13 mouse cellular contexts compared by ENCODE assay signal in genomic region chr9:46956286-46956685, GRCm38 (mm10). TPM values are rescaled to one million over a fixed set of nuclear protein-coding genes. Genes with fewer than 3 reads are reported as not detected.
A peak's percentile ranks its signal among the peaks of the same experiment; 100 is the strongest.
DNase-seq lines count a peak whose midpoint lies in the region; ATAC-seq and TF ChIP-seq lines count a peak whose summit lies in the region.
"Had no signal": no experiment of that assay in that cellular context is flagged by ENCODE, and none has a peak within 500 bp of the region (broad histone marks: within the 10 kb centered on the region; RNA-seq: fewer than 3 reads in every experiment).

No protein-coding gene starts in this region.

- peak; percentile 16 to 19 for DNase-seq in cerebellum, adult 2 months
- peak; percentile 38 to 45 for DNase-seq in layer of hippocampus, postnatal 36 days
- peak; percentile 85 for DNase-seq in retina, postnatal 1 day
- no peak for DNase-seq in thymus, postnatal 10 days (ENCODE audit: low spot score in 2 of 2)
- no peak for DNase-seq in kidney, postnatal 14 days
- DNase-seq: lung, embryonic 14.5 days; thymus, adult 2 months had no signal

- H3K9ac ChIP-seq in forebrain, embryonic 13.5 days: no peak overlapping the region
- no peak overlapping the region for H3K9ac ChIP-seq in kidney, embryonic 16.5 days (replicated peaks; ENCODE audit: low read length)
- H3K9ac ChIP-seq: lung, embryonic 14.5 days had no signal

- 29% methylated on average over 6 of the region's 6 CpGs for WGBS in cerebellum, adult 2 months
- WGBS in forebrain, embryonic 13.5 days: 64% methylated on average over 6 of the region's 6 CpGs
- WGBS in kidney, embryonic 16.5 days: 55% methylated on average over 6 of the region's 6 CpGs

- peaks cover 7% of the 10 kb centered on the region for H3K4me1 ChIP-seq in cerebellum, adult 2 months (ENCODE audit: control insufficient read depth, insufficient read depth, low read length)
- H3K4me1 ChIP-seq in forebrain, embryonic 13.5 days: peaks cover 19% of the 10 kb centered on the region
- H3K4me1 ChIP-seq in kidney, embryonic 16.5 days (ENCODE audit: insufficient read depth, low read length): peaks cover 8% of the 10 kb centered on the region; the same call in 1 of the 2 replicates

- no peak overlapping the region for H3K4me2 ChIP-seq in forebrain, embryonic 13.5 days
- no peak overlapping the region for H3K4me2 ChIP-seq in kidney, embryonic 16.5 days (replicated peaks; ENCODE audit: low read depth, low read length)
- H3K4me2 ChIP-seq: lung, embryonic 14.5 days had no signal

- H3K27ac ChIP-seq in cerebellum, adult 2 months (ENCODE audit: insufficient read depth, low read length): no peak overlapping the region
- peak overlapping the region; percentile 59 for H3K27ac ChIP-seq in forebrain, embryonic 13.5 days
- no peak overlapping the region for H3K27ac ChIP-seq in kidney, embryonic 16.5 days (ENCODE audit: low read length)

- H3K27me3 ChIP-seq in cerebellum, adult 2 months (ENCODE audit: control insufficient read depth, insufficient read depth, low read length): no peaks in the 10 kb centered on the region
- no peaks in the 10 kb centered on the region for H3K27me3 ChIP-seq in forebrain, embryonic 13.5 days
- no peaks in the 10 kb centered on the region for H3K27me3 ChIP-seq in kidney, embryonic 16.5 days (ENCODE audit: insufficient read depth, low read length)

- H3K36me3 ChIP-seq in forebrain, embryonic 13.5 days (ENCODE audit: poor library complexity, severe bottlenecking): no peaks in the 10 kb centered on the region
- H3K36me3 ChIP-seq in kidney, embryonic 16.5 days (ENCODE audit: insufficient read depth, low read length): no peaks in the 10 kb centered on the region

- H3K9me3 ChIP-seq in forebrain, embryonic 13.5 days (replicated peaks): no peaks in the 10 kb centered on the region
- H3K9me3 ChIP-seq in kidney, embryonic 16.5 days (ENCODE audit: low read length): no peaks in the 10 kb centered on the region

- TF ChIP-seq POLR2A in cerebellum, adult 2 months (IDR thresholded peaks at IDR 0.05; ENCODE audit: borderline replicate concordance, insufficient read depth, low read length): no peak

- ATAC-seq in forebrain, embryonic 13.5 days: no peak
- no peak for ATAC-seq in kidney, embryonic 16.5 days (ENCODE audit: low FRiP score, low TSS enrichment)

- TF ChIP-seq CTCF in cerebellum, adult 2 months (IDR thresholded peaks at IDR 0.05; ENCODE audit: borderline replicate concordance, insufficient read depth, low read depth, low read length): no peak

- H3K4me3 ChIP-seq in cerebellum, adult 2 months (replicated peaks; ENCODE audit: insufficient read depth, low read depth, low read length): no peak overlapping the region
- no peak overlapping the region for H3K4me3 ChIP-seq in forebrain, embryonic 13.5 days
- H3K4me3 ChIP-seq in kidney, embryonic 16.5 days (ENCODE audit: low read length): no peak overlapping the region

RNA-seq across cellular contexts. Expression of gene Gm4791, which starts 42.3 kb away (rescaled TPM):
- not detected in 2 replicates for polyA plus RNA-seq in cerebellum, adult 2 months (2012; rRNA removed)
- not detected in 2 replicates for polyA plus RNA-seq in forebrain, embryonic 13.5 days (2015; fragmentation: Nextera tagmentation; extraction: Ambion mirVana)
- total RNA-seq in layer of hippocampus, postnatal 36 days (2021): not detected
- not detected in 2 replicates for polyA plus RNA-seq in kidney, embryonic 16.5 days (2015; fragmentation: Nextera tagmentation; extraction: Ambion mirVana)
- total RNA-seq: adrenal gland, postnatal 4 days; MEL; neutrophil, adult 5-6 weeks had no signal
- polyA plus RNA-seq: large intestine, adult 2 months; lung, embryonic 14.5 days had no signal

Comparison
In these comparisons a context has a peak if more than half of its experiments do, and no peak if none do; other contexts are left out.
1. DNase-seq: peak in cerebellum, adult 2 months (2 of 2), layer of hippocampus, postnatal 36 days (2 of 2) and retina, postnatal 1 day (single experiment); none in thymus, postnatal 10 days (0 of 2) and kidney, postnatal 14 days (single experiment).